Mouse (Mus musculus): ENCODE results near the gene Gm5244.

Gene Gm5244

GRCm38 (mm10) chr19:12846382-12846781 is at the start of gene Gm5244:
Gm5244 (plus strand) TSS chr19:12846682.
- no peak for DNase-seq (ENCODE audit: low spot score in 2 of 2)

GRCm38 (mm10) chr19:12797071-12797470 is 49.4 kb upstream of the Gm5244 start:
- no peak for DNase-seq (ENCODE audit: low spot score in 2 of 2)

GRCm38 (mm10) chr19:12798404-12798803 is 48.1 kb upstream of the Gm5244 start:
- peak in 1 of 2 experiments; percentile 8 for DNase-seq (ENCODE audit: low spot score in 2 of 2)

- no peak for DNase-seq (ENCODE audit: low spot score in 2 of 2)
Observed at GRCm38 (mm10) chr19:12799081-12799480, 47.4 kb upstream of the Gm5244 start.

- no peak for DNase-seq (ENCODE audit: low spot score in 2 of 2)
Observed at GRCm38 (mm10) chr19:12800621-12801020, 45.9 kb upstream of the Gm5244 start.

GRCm38 (mm10) chr19:12801046-12801445 is 45.4 kb upstream of the Gm5244 start:
- no peak for DNase-seq (ENCODE audit: low spot score in 2 of 2)

- no peak for DNase-seq (ENCODE audit: low spot score in 2 of 2)
Observed at GRCm38 (mm10) chr19:12802830-12803229, 43.7 kb upstream of the Gm5244 start.

- DNase-seq (ENCODE audit: low spot score in 2 of 2): no peak
Observed at GRCm38 (mm10) chr19:12804237-12804636, 42.2 kb upstream of the Gm5244 start.

GRCm38 (mm10) chr19:12805730-12806129 is 40.8 kb upstream of the Gm5244 start:
- DNase-seq (ENCODE audit: low spot score in 2 of 2): no peak

- DNase-seq (ENCODE audit: low spot score in 2 of 2): no peak
Observed at GRCm38 (mm10) chr19:12806214-12806613, 40.3 kb upstream of the Gm5244 start.

GRCm38 (mm10) chr19:12812644-12813364 is 33.7 kb upstream of the Gm5244 start:
- no peak for DNase-seq (ENCODE audit: low spot score in 2 of 2)

- no peak for DNase-seq (ENCODE audit: low spot score in 2 of 2)
Observed at GRCm38 (mm10) chr19:12813883-12814282, 32.6 kb upstream of the Gm5244 start.

GRCm38 (mm10) chr19:12818507-12818906 is 28.0 kb upstream of the Gm5244 start:
- no peak for DNase-seq (ENCODE audit: low spot score in 2 of 2)

- peak in 1 of 2 experiments; percentile 37 for DNase-seq (ENCODE audit: low spot score in 2 of 2)
Observed at GRCm38 (mm10) chr19:12820383-12820782, 26.1 kb upstream of the Gm5244 start.

GRCm38 (mm10) chr19:12824549-12824948 is 21.9 kb upstream of the Gm5244 start:
- no peak for DNase-seq (ENCODE audit: low spot score in 2 of 2)

GRCm38 (mm10) chr19:12830823-12831430 is 15.6 kb upstream of the Gm5244 start:
- DNase-seq (ENCODE audit: low spot score in 2 of 2): no peak

- no peak for DNase-seq (ENCODE audit: low spot score in 2 of 2)
Observed at GRCm38 (mm10) chr19:12831559-12831958, 14.9 kb upstream of the Gm5244 start.

- no peak for DNase-seq (ENCODE audit: low spot score in 2 of 2)
Observed at GRCm38 (mm10) chr19:12833625-12834024, 12.9 kb upstream of the Gm5244 start.

- DNase-seq (ENCODE audit: low spot score in 2 of 2): no peak
Observed at GRCm38 (mm10) chr19:12838507-12838906, 8.0 kb upstream of the Gm5244 start.

GRCm38 (mm10) chr19:12856983-12857382 is 10.5 kb downstream of the Gm5244 start, which contains the start of gene Olfr1444:
Olfr1444 (plus strand) TSS chr19:12857283.
- DNase-seq (ENCODE audit: low spot score in 2 of 2): no peak

- no peak for DNase-seq (ENCODE audit: low spot score in 2 of 2)
Observed at GRCm38 (mm10) chr19:12883555-12883954, 37.1 kb downstream of the Gm5244 start, which contains the start of gene Olfr1445. Olfr1445 (plus strand) TSS chr19:12883855.

- DNase-seq (ENCODE audit: low spot score in 2 of 2): no peak
Observed at GRCm38 (mm10) chr19:12893424-12893823, 46.9 kb downstream of the Gm5244 start, which contains the start of gene Olfr1446. Olfr1446 (minus strand) TSS chr19:12893524.
